Mouse (Mus musculus) spleen, adult 2 months (tissue): ENCODE results near the gene Gm45521.

ENCODE experiments used
- CTCF ChIP-seq: fragments of 200-500 bp; IDR thresholded peaks from 2 replicates; pipeline ENCODE4 v1.5.1; 2011; ENCODE audit warnings: mild to moderate bottlenecking, inconsistent platforms; ENCODE audit not compliant: insufficient read depth, insufficient read length, insufficient replicate concordance; ENCODE audit errors: extremely low read depth
- POLR2A ChIP-seq: fragments of 200-500 bp; IDR thresholded peaks from 2 replicates; pipeline ENCODE4 v1.6.1; 2011; ENCODE audit warnings: low read depth, low read length, inconsistent platforms

DNA sequence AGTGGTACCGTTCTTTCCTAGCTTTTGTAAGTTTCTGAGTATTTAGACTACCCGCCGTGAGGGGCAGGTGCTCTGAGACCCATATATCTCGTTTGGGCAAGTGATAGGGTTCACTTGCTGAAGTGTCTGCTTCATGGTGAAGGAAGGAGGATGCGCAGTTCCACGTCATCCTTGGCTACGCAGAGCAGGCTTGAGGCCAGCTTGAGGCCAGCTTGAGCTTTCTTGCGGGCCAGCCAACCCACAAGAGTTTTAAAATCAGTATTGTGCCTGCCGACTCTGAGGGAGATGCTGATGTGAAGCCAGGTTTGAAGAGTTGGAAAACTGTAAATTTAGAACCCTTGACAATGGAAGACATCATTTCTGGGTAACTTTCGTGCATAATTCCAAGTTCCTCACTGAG lies 50.8 kb downstream of the Gm45521 start:
- TF ChIP-seq CTCF (no peak), POLR2A (no peak)
